Mouse (Mus musculus): Measurements from ENCODE around the gene Zeb2. TPM values are rescaled to one million over a fixed set of nuclear protein-coding genes. Genes with fewer than 3 reads are reported as not detected.

Zeb2 gene
- polyA plus RNA-seq, 1 experiment from 2014 or later = 38.5 TPM

GRCm38 (mm10) chr2:45039503-45039902, 77.7 kb downstream of the Zeb2 start:
- no peak overlapping the region for H3K27ac ChIP-seq (replicated peaks; ENCODE audit: low read depth, low read length)
- H3K9me3 ChIP-seq (replicated peaks; ENCODE audit: control insufficient read depth, low read length) = no peaks in the 10 kb centered on the region
- ATAC-seq (replicated peaks; ENCODE audit: insufficient number of reproducible peaks, low FRiP score, low TSS enrichment, low read depth) (no peak), DNase-seq (ENCODE audit: low spot score) (no peak)
- H3K9ac ChIP-seq (replicated peaks; ENCODE audit: low read length) = no peak overlapping the region
- H3K27me3 ChIP-seq (ENCODE audit: control insufficient read depth, insufficient read depth, low read length) = no peaks in the 10 kb centered on the region
- H3K4me3 ChIP-seq (ENCODE audit: low read depth, low read length) = no peak overlapping the region
- H3K36me3 ChIP-seq (replicated peaks; ENCODE audit: control insufficient read depth, insufficient read depth, low read depth, low read length) = no peaks in the 10 kb centered on the region
- H3K4me2 ChIP-seq (ENCODE audit: low read depth, low read length) = no peak overlapping the region
- no peaks in the 10 kb centered on the region for H3K4me1 ChIP-seq (ENCODE audit: control insufficient read depth, insufficient read depth, low read length)

- Histone ChIP-seq H3K4me3 (ENCODE audit: low read depth, low read length) (no peak overlapping the region), H3K27me3 (ENCODE audit: control insufficient read depth, insufficient read depth, low read length) (no peaks in the 10 kb centered on the region), H3K36me3 (replicated peaks; ENCODE audit: control insufficient read depth, insufficient read depth, low read depth, low read length) (no peaks in the 10 kb centered on the region), H3K27ac (replicated peaks; ENCODE audit: low read depth, low read length) (no peak overlapping the region), H3K4me2 (ENCODE audit: low read depth, low read length) (no peak overlapping the region), H3K9ac (replicated peaks; ENCODE audit: low read length) (no peak overlapping the region), H3K9me3 (replicated peaks; ENCODE audit: control insufficient read depth, low read length) (no peaks in the 10 kb centered on the region), H3K4me1 (ENCODE audit: control insufficient read depth, insufficient read depth, low read length) (no peaks in the 10 kb centered on the region)
- DNase-seq (ENCODE audit: low spot score) (no peak), ATAC-seq (replicated peaks; ENCODE audit: insufficient number of reproducible peaks, low FRiP score, low TSS enrichment, low read depth) (no peak)
- WGBS = 81% methylated on average over 7 of the region's 7 CpGs
Measured at GRCm38 (mm10) chr2:45028091-45028638, 89.0 kb downstream of the Zeb2 start.

GRCm38 (mm10) chr2:45017186-45017800, 99.9 kb downstream of the Zeb2 start:
- ATAC-seq (replicated peaks; ENCODE audit: insufficient number of reproducible peaks, low FRiP score, low TSS enrichment, low read depth) = no peak
- no peak overlapping the region for H3K27ac ChIP-seq (replicated peaks; ENCODE audit: low read depth, low read length)
- H3K4me2 ChIP-seq (ENCODE audit: low read depth, low read length) = no peak overlapping the region
- H3K9ac ChIP-seq (replicated peaks; ENCODE audit: low read length) = no peak overlapping the region
- H3K36me3 ChIP-seq (replicated peaks; ENCODE audit: control insufficient read depth, insufficient read depth, low read depth, low read length) = no peaks in the 10 kb centered on the region
- WGBS = 73% methylated on average over 5 of the region's 5 CpGs
- no peak overlapping the region for H3K4me3 ChIP-seq (ENCODE audit: low read depth, low read length)
- no peaks in the 10 kb centered on the region for H3K9me3 ChIP-seq (replicated peaks; ENCODE audit: control insufficient read depth, low read length)
- H3K4me1 ChIP-seq (ENCODE audit: control insufficient read depth, insufficient read depth, low read length) = no peaks in the 10 kb centered on the region
- DNase-seq (ENCODE audit: low spot score) = no peak
- H3K27me3 ChIP-seq (ENCODE audit: control insufficient read depth, insufficient read depth, low read length) = no peaks in the 10 kb centered on the region

GRCm38 (mm10) chr2:45013325-45013724, 103.9 kb downstream of the Zeb2 start:
- 89% methylated on average over 5 of the region's 5 CpGs for WGBS
- no peak overlapping the region for H3K4me3 ChIP-seq (ENCODE audit: low read depth, low read length)
- DNase-seq (ENCODE audit: low spot score) (no peak), ATAC-seq (replicated peaks; ENCODE audit: insufficient number of reproducible peaks, low FRiP score, low TSS enrichment, low read depth) (no peak)
- no peak overlapping the region for H3K4me2 ChIP-seq (ENCODE audit: low read depth, low read length)
- no peaks in the 10 kb centered on the region for H3K9me3 ChIP-seq (replicated peaks; ENCODE audit: control insufficient read depth, low read length)
- H3K4me1 ChIP-seq (ENCODE audit: control insufficient read depth, insufficient read depth, low read length) = no peaks in the 10 kb centered on the region
- no peaks in the 10 kb centered on the region for H3K27me3 ChIP-seq (ENCODE audit: control insufficient read depth, insufficient read depth, low read length)
- H3K36me3 ChIP-seq (replicated peaks; ENCODE audit: control insufficient read depth, insufficient read depth, low read depth, low read length) = no peaks in the 10 kb centered on the region
- no peak overlapping the region for H3K27ac ChIP-seq (replicated peaks; ENCODE audit: low read depth, low read length)
- H3K9ac ChIP-seq (replicated peaks; ENCODE audit: low read length) = no peak overlapping the region

GRCm38 (mm10) chr2:45012676-45013075, 104.5 kb downstream of the Zeb2 start:
- Histone ChIP-seq H3K27ac (replicated peaks; ENCODE audit: low read depth, low read length) (no peak overlapping the region), H3K4me1 (ENCODE audit: control insufficient read depth, insufficient read depth, low read length) (no peaks in the 10 kb centered on the region), H3K36me3 (replicated peaks; ENCODE audit: control insufficient read depth, insufficient read depth, low read depth, low read length) (no peaks in the 10 kb centered on the region), H3K9ac (replicated peaks; ENCODE audit: low read length) (no peak overlapping the region), H3K27me3 (ENCODE audit: control insufficient read depth, insufficient read depth, low read length) (no peaks in the 10 kb centered on the region), H3K4me3 (ENCODE audit: low read depth, low read length) (no peak overlapping the region), H3K9me3 (replicated peaks; ENCODE audit: control insufficient read depth, low read length) (no peaks in the 10 kb centered on the region), H3K4me2 (ENCODE audit: low read depth, low read length) (no peak overlapping the region)
- 93% methylated on average over 3 of the region's 3 CpGs for WGBS
- no peak for ATAC-seq (replicated peaks; ENCODE audit: insufficient number of reproducible peaks, low FRiP score, low TSS enrichment, low read depth)
- no peak for DNase-seq (ENCODE audit: low spot score)

- Histone ChIP-seq H3K9ac (replicated peaks; ENCODE audit: low read length) (no peak overlapping the region), H3K4me3 (ENCODE audit: low read depth, low read length) (no peak overlapping the region), H3K4me1 (ENCODE audit: control insufficient read depth, insufficient read depth, low read length) (no peaks in the 10 kb centered on the region), H3K27ac (replicated peaks; ENCODE audit: low read depth, low read length) (no peak overlapping the region), H3K9me3 (replicated peaks; ENCODE audit: control insufficient read depth, low read length) (no peaks in the 10 kb centered on the region), H3K4me2 (ENCODE audit: low read depth, low read length) (no peak overlapping the region), H3K27me3 (ENCODE audit: control insufficient read depth, insufficient read depth, low read length) (no peaks in the 10 kb centered on the region), H3K36me3 (replicated peaks; ENCODE audit: control insufficient read depth, insufficient read depth, low read depth, low read length) (no peaks in the 10 kb centered on the region)
- WGBS = 90% methylated on average over 1 of the region's 1 CpGs
- DNase-seq (ENCODE audit: low spot score) = no peak
- ATAC-seq (replicated peaks; ENCODE audit: insufficient number of reproducible peaks, low FRiP score, low TSS enrichment, low read depth) = no peak
Measured at GRCm38 (mm10) chr2:45010701-45011100, 106.5 kb downstream of the Zeb2 start.

GRCm38 (mm10) chr2:44999906-45000305, 117.3 kb downstream of the Zeb2 start:
- no peak for ATAC-seq (replicated peaks; ENCODE audit: insufficient number of reproducible peaks, low FRiP score, low TSS enrichment, low read depth)

GRCm38 (mm10) chr2:44998710-44999109, 118.5 kb downstream of the Zeb2 start:
- ATAC-seq (replicated peaks; ENCODE audit: insufficient number of reproducible peaks, low FRiP score, low TSS enrichment, low read depth) = no peak
- 96% methylated on average over 5 of the region's 5 CpGs for WGBS
- peaks cover 5% of the 10 kb centered on the region for H3K36me3 ChIP-seq (replicated peaks; ENCODE audit: control insufficient read depth, insufficient read depth, low read depth, low read length)
- no peak overlapping the region for H3K4me3 ChIP-seq (ENCODE audit: low read depth, low read length)
- no peak overlapping the region for H3K9ac ChIP-seq (replicated peaks; ENCODE audit: low read length)
- no peaks in the 10 kb centered on the region for H3K27me3 ChIP-seq (ENCODE audit: control insufficient read depth, insufficient read depth, low read length)
- no peaks in the 10 kb centered on the region for H3K4me1 ChIP-seq (ENCODE audit: control insufficient read depth, insufficient read depth, low read length)
- H3K9me3 ChIP-seq (replicated peaks; ENCODE audit: control insufficient read depth, low read length) = no peaks in the 10 kb centered on the region
- no peak overlapping the region for H3K27ac ChIP-seq (replicated peaks; ENCODE audit: low read depth, low read length)
- no peak for DNase-seq (ENCODE audit: low spot score)
- H3K4me2 ChIP-seq (ENCODE audit: low read depth, low read length) = no peak overlapping the region

More at GRCm38 (mm10) chr2:44999906-45000305, 117.3 kb downstream of the Zeb2 start:
- Histone ChIP-seq H3K9me3 (replicated peaks; ENCODE audit: control insufficient read depth, low read length) (no peaks in the 10 kb centered on the region), H3K4me3 (ENCODE audit: low read depth, low read length) (no peak overlapping the region), H3K9ac (replicated peaks; ENCODE audit: low read length) (no peak overlapping the region), H3K36me3 (replicated peaks; ENCODE audit: control insufficient read depth, insufficient read depth, low read depth, low read length) (peaks cover 5% of the 10 kb centered on the region), H3K27ac (replicated peaks; ENCODE audit: low read depth, low read length) (no peak overlapping the region), H3K27me3 (ENCODE audit: control insufficient read depth, insufficient read depth, low read length) (no peaks in the 10 kb centered on the region), H3K4me1 (ENCODE audit: control insufficient read depth, insufficient read depth, low read length) (no peaks in the 10 kb centered on the region), H3K4me2 (ENCODE audit: low read depth, low read length) (no peak overlapping the region)
- WGBS = 59% methylated on average over 6 of the region's 6 CpGs
- DNase-seq (ENCODE audit: low spot score) = no peak
